Mouse (Mus musculus) cortical plate, adult 2 months (tissue): ENCODE measurements around the gene Tstd3.

Experiments used
- CTCF ChIP-seq: fragments of 200-500 bp; IDR thresholded peaks from 2 replicates; pipeline ENCODE4 v1.5.1; 2011; ENCODE audit warnings: mild to moderate bottlenecking, control low read depth, low read length; ENCODE audit not compliant: insufficient read depth; ENCODE audit errors: extremely low read depth
- POLR2A ChIP-seq: fragments of 200-500 bp; IDR thresholded peaks from 2 replicates; pipeline ENCODE4 v1.6.1; 2011; ENCODE audit warnings: mild to moderate bottlenecking, low read length, control low read depth; ENCODE audit not compliant: insufficient read depth; ENCODE audit errors: extremely low read depth

- TF ChIP-seq CTCF (no peak), POLR2A (no peak)
These were observed 4.1 kb upstream of the Tstd3 start for GRCm38 (mm10) chr4:21771064-21771463.
